8 mouse cellular contexts compared by ENCODE assay signal in the genomic region with DNA sequence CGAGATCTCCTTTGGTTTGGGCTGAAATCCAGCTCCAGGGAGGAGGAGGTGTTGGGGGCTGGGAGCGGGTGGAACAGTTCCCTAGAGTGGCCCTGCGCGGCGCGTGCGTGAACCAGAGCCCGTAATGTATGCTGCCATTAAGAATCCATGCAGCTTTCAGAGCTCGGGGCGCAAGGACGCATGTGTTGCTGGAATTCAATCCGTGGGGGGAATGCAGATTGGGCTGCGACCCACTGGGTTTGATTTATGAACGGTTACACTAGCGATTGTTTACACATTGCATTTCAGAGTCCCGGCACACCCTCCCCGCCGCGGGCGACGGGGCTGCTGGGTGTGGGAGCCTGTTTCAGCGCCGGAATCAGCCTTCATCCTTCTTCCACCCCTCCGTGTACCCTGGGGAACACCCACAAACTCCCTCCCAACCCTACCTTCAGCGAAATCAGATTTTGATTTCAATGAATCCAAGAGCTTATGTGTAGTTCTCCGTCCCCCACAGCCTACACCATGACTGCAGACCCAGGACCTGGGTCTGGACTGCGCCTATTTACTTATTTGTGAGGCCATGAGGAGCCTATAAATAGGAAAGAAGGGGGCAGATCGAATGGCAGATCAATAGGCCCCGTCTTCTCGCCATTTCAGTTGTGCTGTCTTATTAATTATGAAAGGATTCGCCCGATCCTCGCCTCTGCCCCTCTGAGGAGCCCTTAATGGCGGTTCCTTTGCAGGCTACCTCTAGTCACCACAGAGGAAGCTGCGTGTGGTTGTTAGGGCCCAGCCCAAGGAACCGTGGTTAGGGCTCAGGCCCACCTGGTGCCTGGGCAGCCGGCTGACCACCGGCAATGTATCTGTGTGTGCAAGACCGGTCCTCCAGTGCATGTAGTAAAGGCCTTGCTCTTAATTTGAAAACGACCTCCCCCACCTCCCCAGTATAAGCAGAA. TPM values are rescaled to one million over a fixed set of nuclear protein-coding genes. Genes with fewer than 3 reads are reported as not detected.
DNase-seq lines count a peak whose midpoint lies in the region; ATAC-seq lines count a peak whose summit lies in the region.

No protein-coding gene starts in this region.

- peaks cover 98% of the 10 kb centered on the region for H3K27me3 ChIP-seq in kidney, embryonic 15.5 days
- H3K27me3 ChIP-seq in midbrain, embryonic 12.5 days, result peaks cover 90% of the 10 kb centered on the region

- no peaks in the 10 kb centered on the region for H3K36me3 ChIP-seq in kidney, embryonic 15.5 days
- no peaks in the 10 kb centered on the region for H3K36me3 ChIP-seq in midbrain, embryonic 12.5 days

- DNase-seq in kidney, postnatal 25 days, result no peak
- DNase-seq in cerebellum, postnatal 10 days, result peak; percentile 94
- peak; percentile 67 to 73 for DNase-seq in frontal cortex, postnatal 36 days (ENCODE audit: low spot score in 2 of 2)
- DNase-seq in layer of hippocampus, adult 9-11 months, result peak; percentile 71
- DNase-seq in c-Kit-positive CD71-positive TER-119-positive erythroid progenitor cells, embryonic 14.5 days (ENCODE audit: low spot score), result no peak

- WGBS in kidney, embryonic 15.5 days, result under 1% methylated on average over 40 of the region's 40 CpGs
- WGBS in midbrain, embryonic 12.5 days, result 1% methylated on average over 40 of the region's 40 CpGs

- H3K9ac ChIP-seq in kidney, embryonic 15.5 days, result no peak overlapping the region
- H3K9ac ChIP-seq in midbrain, embryonic 12.5 days (replicated peaks), result peak overlapping the region; percentile 28; the same call in 1 of the 2 replicates

- peaks cover 28% of the 10 kb centered on the region for H3K4me1 ChIP-seq in kidney, embryonic 15.5 days
- H3K4me1 ChIP-seq in midbrain, embryonic 12.5 days, result peaks cover 39% of the 10 kb centered on the region

- H3K9me3 ChIP-seq in kidney, embryonic 15.5 days (replicated peaks), result no peaks in the 10 kb centered on the region
- no peaks in the 10 kb centered on the region for H3K9me3 ChIP-seq in midbrain, embryonic 12.5 days

- ATAC-seq in kidney, embryonic 15.5 days (replicated peaks; ENCODE audit: low FRiP score), result 0 out of 2 replicates have a peak, but pooled peaks have one; percentile 44
- peak; percentile 77 for ATAC-seq in midbrain, embryonic 12.5 days (ENCODE audit: low FRiP score, low read depth)
- ATAC-seq in monocyte, adult 5-6 weeks (replicated peaks; ENCODE audit: insufficient number of reproducible peaks, low FRiP score, low TSS enrichment, poor library complexity, severe bottlenecking), result no peak

- H3K4me2 ChIP-seq in kidney, embryonic 15.5 days, result peak overlapping the region; percentile 50
- peak overlapping the region; percentile 44 for H3K4me2 ChIP-seq in midbrain, embryonic 12.5 days (replicated peaks)

- peak overlapping the region; percentile 29 for H3K4me3 ChIP-seq in kidney, embryonic 15.5 days (replicated peaks)
- H3K4me3 ChIP-seq in midbrain, embryonic 12.5 days, result peak overlapping the region; percentile 25

- no peak overlapping the region for H3K27ac ChIP-seq in kidney, embryonic 15.5 days
- H3K27ac ChIP-seq in midbrain, embryonic 12.5 days (replicated peaks), result peak overlapping the region; percentile 92

RNA-seq across cellular contexts. Expression of a gene that starts 10.1 kb away (rescaled TPM):
- polyA plus RNA-seq in kidney, embryonic 15.5 days (2015; fragmentation: Nextera tagmentation; extraction: Ambion mirVana), result 1.9 and 2.1 TPM in 2 replicates
- polyA plus RNA-seq in midbrain, embryonic 12.5 days (2016; fragmentation: Nextera tagmentation; extraction: Ambion mirVana), result 61.5 and 71.1 TPM in 2 replicates
- total RNA-seq in monocyte, adult 5-6 weeks (2017), result 1.8 TPM in 1 of 3 replicates, not detected in the others

Comparison
In these comparisons a context has a peak if more than half of its experiments do, and no peak if none do; other contexts are left out.
1. DNase-seq: peak in cerebellum, postnatal 10 days (2 of 2), frontal cortex, postnatal 36 days (2 of 2) and layer of hippocampus, adult 9-11 months (single experiment); none in kidney, postnatal 25 days (0 of 2) and c-Kit-positive CD71-positive TER-119-positive erythroid progenitor cells, embryonic 14.5 days (single experiment).
2. RNA of a gene that starts 10.1 kb away (polyA plus RNA-seq): 61.5 to 71.1 TPM in midbrain, embryonic 12.5 days; 1.9 to 2.1 TPM in kidney, embryonic 15.5 days; every median in the first group is over 10 times any median in the second.